Mouse (Mus musculus) MEL (cell line): ENCODE measurements around the gene Aip.

Experiments
- BHLHE40 ChIP-seq: IDR thresholded peaks from 2 replicates; pipeline ENCODE4 v1.6.1; 2012; ENCODE audit warnings: low read depth, mild to moderate bottlenecking, inconsistent platforms, low read length, improper control_type of control experiment, borderline replicate concordance
- CTCF ChIP-seq, 3 experiments: IDR thresholded peaks in 2 of 3; conservative IDR thresholded peaks in 1 of 3; 2 replicates each; pipeline ENCODE4 v1.5.1; 2011 to 2012; ENCODE audit warnings: low read length in 3 of 3, low read depth in 2 of 3, mild to moderate bottlenecking in 2 of 3, improper control_type of control experiment in 1 of 3, inconsistent platforms in 1 of 3, mixed read lengths in 1 of 3, moderate library complexity in 1 of 3; ENCODE audit not compliant: control insufficient read depth in 1 of 3, insufficient read depth in 1 of 3, poor library complexity in 1 of 3, severe bottlenecking in 1 of 3
- ELF1 ChIP-seq: IDR thresholded peaks from 2 replicates; pipeline ENCODE4 v1.6.1; 2014; ENCODE audit warnings: low read depth, mild to moderate bottlenecking, inconsistent platforms, low read length, improper control_type of control experiment, moderate library complexity
- EP300 ChIP-seq, 2 experiments: IDR thresholded peaks; 2 replicates each; pipeline ENCODE4 v1.6.1; 2011; ENCODE audit warnings: improper control_type of control experiment in 2 of 2, low read length in 2 of 2, low read depth in 1 of 2, mild to moderate bottlenecking in 1 of 2
- GABPA ChIP-seq: IDR thresholded peaks from 2 replicates; pipeline ENCODE4 v1.6.1; 2012; ENCODE audit warnings: low read depth, mild to moderate bottlenecking, inconsistent platforms, low read length, improper control_type of control experiment, moderate library complexity
- KAT2A ChIP-seq: conservative IDR thresholded peaks from 2 replicates; pipeline ENCODE4 v1.6.1; 2012; ENCODE audit warnings: low read depth, low read length, improper control_type of control experiment, inconsistent platforms
- MAFK ChIP-seq: IDR thresholded peaks from 2 replicates; pipeline ENCODE4 v1.6.1; 2011; ENCODE audit warnings: low read depth, mild to moderate bottlenecking, low read length, improper control_type of control experiment, borderline replicate concordance
- MEF2A ChIP-seq: IDR thresholded peaks from 2 replicates; pipeline ENCODE4 v1.6.1; 2014; ENCODE audit warnings: low read depth, mild to moderate bottlenecking, inconsistent platforms, low read length, improper control_type of control experiment; ENCODE audit not compliant: poor library complexity, insufficient replicate concordance, severe bottlenecking; ENCODE audit errors: extremely low read depth
- MXI1 ChIP-seq: IDR thresholded peaks from 2 replicates; pipeline ENCODE4 v1.6.1; 2011; ENCODE audit warnings: mild to moderate bottlenecking, low read depth, low read length, improper control_type of control experiment
- POLR2A ChIP-seq, 2 experiments: IDR thresholded peaks; 2 replicates each; pipeline ENCODE4 v1.6.1; 2011 to 2012; ENCODE audit warnings: low read length in 2 of 2, mild to moderate bottlenecking in 2 of 2, control low read depth in 1 of 2, improper control_type of control experiment in 1 of 2, low read depth in 1 of 2, moderate library complexity in 1 of 2; ENCODE audit not compliant: control insufficient read depth in 1 of 2, insufficient read depth in 1 of 2, poor library complexity in 1 of 2
- POLR2AphosphoS2 ChIP-seq: IDR thresholded peaks from 2 replicates; pipeline ENCODE4 v1.6.1; 2011; ENCODE audit warnings: low read length, improper control_type of control experiment
- SIN3A ChIP-seq: IDR thresholded peaks from 2 replicates; pipeline ENCODE4 v1.6.1; 2012; ENCODE audit warnings: low read length, improper control_type of control experiment, inconsistent platforms
- TAL1 ChIP-seq: IDR thresholded peaks from 2 replicates; pipeline ENCODE4 v1.6.1; 2012; ENCODE audit warnings: mild to moderate bottlenecking, inconsistent platforms, low read length, moderate library complexity, mixed read lengths

- TF ChIP-seq TAL1 = no peak
- no peak for TF ChIP-seq EP300 (IDR thresholded peaks at IDR 0.05; ENCODE audit: low read depth in 1 of 2, low read length in 2 of 2)
- TF ChIP-seq CTCF (IDR thresholded peaks at IDR 0.05 in 2 of 3, conservative IDR thresholded peaks at IDR 0.05 in 1 of 3; ENCODE audit: control insufficient read depth in 1 of 3, insufficient read depth in 1 of 3, low read depth in 2 of 3, low read length in 3 of 3, poor library complexity in 1 of 3, severe bottlenecking in 1 of 3) = peak in 2 of 3 experiments; percentile 0 to 10; a peak in 1 of 6 replicates
- TF ChIP-seq MAFK = no peak
- no peak for TF ChIP-seq GABPA
- TF ChIP-seq BHLHE40 = no peak
- TF ChIP-seq POLR2AphosphoS2 = no peak
- no peak for TF ChIP-seq POLR2A (IDR thresholded peaks at IDR 0.05; ENCODE audit: control insufficient read depth in 1 of 2, insufficient read depth in 1 of 2, low read depth in 1 of 2, low read length in 2 of 2, poor library complexity in 1 of 2)
- no peak for TF ChIP-seq KAT2A
- no peak for TF ChIP-seq MXI1
- no peak for TF ChIP-seq MEF2A
- no peak for TF ChIP-seq SIN3A
- TF ChIP-seq ELF1 = no peak
Observed at GRCm38 (mm10) chr19:4083826-4084225, 41.8 kb downstream of the Aip start.
